Mouse (Mus musculus): ENCODE measurements at regions not wholly inside any gene's neighbourhood (a gene's known extent, or its start where the extent isn't known, plus 50 kb on each side); places are given as distances from the start of the nearest gene placed in this dataset.

GRCm38 (mm10) chr13:52222315-52223097 is 308.6 kb downstream of the Diras2 start:
- Histone ChIP-seq H3K9me3 (replicated peaks; ENCODE audit: control insufficient read depth, low read length) (no peaks in the 10 kb centered on the region), H3K27ac (ENCODE audit: low read length) (no peak overlapping the region), H3K4me3 (ENCODE audit: low read depth, low read length) (no peak overlapping the region), H3K27me3 (ENCODE audit: control insufficient read depth, insufficient read depth, low read depth, low read length) (no peaks in the 10 kb centered on the region), H3K4me1 (ENCODE audit: control insufficient read depth, low read depth, low read length) (peaks cover 9% of the 10 kb centered on the region), H3K36me3 (ENCODE audit: control insufficient read depth, insufficient read depth) (no peaks in the 10 kb centered on the region), H3K4me2 (ENCODE audit: low read depth, low read length) (no peak overlapping the region), H3K9ac (ENCODE audit: low read depth, low read length) (no peak overlapping the region)
- 33% methylated on average over 11 of the region's 11 CpGs for WGBS (ENCODE audit: insufficient replicate concordance)
- peak; percentile 58; the same call in 1 of the 2 replicates for ATAC-seq (ENCODE audit: low read depth)

GRCm38 (mm10) chr13:52223098-52223962 is 307.7 kb downstream of the Diras2 start:
- 40% methylated on average over 6 of the region's 6 CpGs for WGBS (ENCODE audit: insufficient replicate concordance)
- H3K36me3 ChIP-seq (ENCODE audit: control insufficient read depth, insufficient read depth), result no peaks in the 10 kb centered on the region
- no peak overlapping the region for H3K4me2 ChIP-seq (ENCODE audit: low read depth, low read length)
- ATAC-seq (ENCODE audit: low read depth), result peak; percentile 61
- H3K4me1 ChIP-seq (ENCODE audit: control insufficient read depth, low read depth, low read length), result peaks cover 9% of the 10 kb centered on the region
- no peaks in the 10 kb centered on the region for H3K27me3 ChIP-seq (ENCODE audit: control insufficient read depth, insufficient read depth, low read depth, low read length)
- H3K27ac ChIP-seq (ENCODE audit: low read length), result no peak overlapping the region
- no peak overlapping the region for H3K9ac ChIP-seq (ENCODE audit: low read depth, low read length)
- no peak overlapping the region for H3K4me3 ChIP-seq (ENCODE audit: low read depth, low read length)
- no peaks in the 10 kb centered on the region for H3K9me3 ChIP-seq (replicated peaks; ENCODE audit: control insufficient read depth, low read length)

- H3K4me2 ChIP-seq (ENCODE audit: low read depth, low read length), result no peak overlapping the region
- H3K9ac ChIP-seq (ENCODE audit: low read depth, low read length), result no peak overlapping the region
- no peak overlapping the region for H3K4me3 ChIP-seq (ENCODE audit: low read depth, low read length)
- H3K4me1 ChIP-seq (ENCODE audit: control insufficient read depth, low read depth, low read length), result no peaks in the 10 kb centered on the region
- H3K9me3 ChIP-seq (replicated peaks; ENCODE audit: control insufficient read depth, low read length), result no peaks in the 10 kb centered on the region
- H3K27me3 ChIP-seq (ENCODE audit: control insufficient read depth, insufficient read depth, low read depth, low read length), result no peaks in the 10 kb centered on the region
- no peaks in the 10 kb centered on the region for H3K36me3 ChIP-seq (ENCODE audit: control insufficient read depth, insufficient read depth)
- no peak overlapping the region for H3K27ac ChIP-seq (ENCODE audit: low read length)
- 53% methylated on average over 5 of the region's 5 CpGs for whole genome bisulfite sequencing (ENCODE audit: insufficient replicate concordance)
- no peak for ATAC-seq (ENCODE audit: low read depth)
Observed at GRCm38 (mm10) chr13:52233971-52234370, 297.1 kb downstream of the Diras2 start.

GRCm38 (mm10) chr13:52236105-52236504 is 295.0 kb downstream of the Diras2 start:
- Histone ChIP-seq H3K4me1 (ENCODE audit: control insufficient read depth, low read depth, low read length) (no peaks in the 10 kb centered on the region), H3K36me3 (ENCODE audit: control insufficient read depth, insufficient read depth) (no peaks in the 10 kb centered on the region), H3K9me3 (replicated peaks; ENCODE audit: control insufficient read depth, low read length) (no peaks in the 10 kb centered on the region), H3K27me3 (ENCODE audit: control insufficient read depth, insufficient read depth, low read depth, low read length) (no peaks in the 10 kb centered on the region), H3K4me3 (ENCODE audit: low read depth, low read length) (no peak overlapping the region), H3K4me2 (ENCODE audit: low read depth, low read length) (0 out of 2 replicates have a peak overlapping the region, but pooled peaks have one; percentile 9), H3K9ac (ENCODE audit: low read depth, low read length) (no peak overlapping the region), H3K27ac (ENCODE audit: low read length) (no peak overlapping the region)
- 13% methylated on average over 10 of the region's 10 CpGs for WGBS (ENCODE audit: insufficient replicate concordance)
- peak; percentile 50 for ATAC-seq (ENCODE audit: low read depth)

- H3K9me3 ChIP-seq (replicated peaks; ENCODE audit: control insufficient read depth, low read length), result no peaks in the 10 kb centered on the region
- H3K4me3 ChIP-seq (ENCODE audit: low read depth, low read length), result no peak overlapping the region
- H3K27me3 ChIP-seq (ENCODE audit: control insufficient read depth, insufficient read depth, low read depth, low read length), result no peaks in the 10 kb centered on the region
- no peaks in the 10 kb centered on the region for H3K4me1 ChIP-seq (ENCODE audit: control insufficient read depth, low read depth, low read length)
- WGBS (ENCODE audit: insufficient replicate concordance), result 76% methylated on average over 1 of the region's 1 CpGs
- ATAC-seq (ENCODE audit: low read depth), result no peak
- no peaks in the 10 kb centered on the region for H3K36me3 ChIP-seq (ENCODE audit: control insufficient read depth, insufficient read depth)
- H3K9ac ChIP-seq (ENCODE audit: low read depth, low read length), result no peak overlapping the region
- H3K27ac ChIP-seq (ENCODE audit: low read length), result no peak overlapping the region
- H3K4me2 ChIP-seq (ENCODE audit: low read depth, low read length), result no peak overlapping the region
Observed at GRCm38 (mm10) chr13:52239563-52239962, 291.5 kb downstream of the Diras2 start.

- no peaks in the 10 kb centered on the region for H3K4me1 ChIP-seq (ENCODE audit: control insufficient read depth, low read depth, low read length)
- no peaks in the 10 kb centered on the region for H3K9me3 ChIP-seq (replicated peaks; ENCODE audit: control insufficient read depth, low read length)
- H3K36me3 ChIP-seq (ENCODE audit: control insufficient read depth, insufficient read depth), result no peaks in the 10 kb centered on the region
- no peak overlapping the region for H3K9ac ChIP-seq (ENCODE audit: low read depth, low read length)
- H3K4me3 ChIP-seq (ENCODE audit: low read depth, low read length), result no peak overlapping the region
- H3K27ac ChIP-seq (ENCODE audit: low read length), result no peak overlapping the region
- no peak overlapping the region for H3K4me2 ChIP-seq (ENCODE audit: low read depth, low read length)
- no peak for ATAC-seq (ENCODE audit: low read depth)
- 24% methylated on average over 1 of the region's 1 CpGs for WGBS (ENCODE audit: insufficient replicate concordance)
- no peaks in the 10 kb centered on the region for H3K27me3 ChIP-seq (ENCODE audit: control insufficient read depth, insufficient read depth, low read depth, low read length)
Observed at GRCm38 (mm10) chr13:52241761-52242160, 289.3 kb downstream of the Diras2 start.

GRCm38 (mm10) chr13:52249492-52249891 is 281.6 kb downstream of the Diras2 start:
- ATAC-seq (ENCODE audit: low read depth), result no peak

GRCm38 (mm10) chr13:52250371-52250770 is 280.7 kb downstream of the Diras2 start:
- H3K4me1 ChIP-seq (ENCODE audit: control insufficient read depth, low read depth, low read length), result no peaks in the 10 kb centered on the region
- ATAC-seq (ENCODE audit: low read depth), result no peak
- H3K36me3 ChIP-seq (ENCODE audit: control insufficient read depth, insufficient read depth), result no peaks in the 10 kb centered on the region
- no peaks in the 10 kb centered on the region for H3K9me3 ChIP-seq (replicated peaks; ENCODE audit: control insufficient read depth, low read length)
- H3K9ac ChIP-seq (ENCODE audit: low read depth, low read length), result no peak overlapping the region
- H3K27me3 ChIP-seq (ENCODE audit: control insufficient read depth, insufficient read depth, low read depth, low read length), result no peaks in the 10 kb centered on the region
- H3K4me2 ChIP-seq (ENCODE audit: low read depth, low read length), result no peak overlapping the region
- WGBS (ENCODE audit: insufficient replicate concordance), result 28% methylated on average over 4 of the region's 4 CpGs
- H3K27ac ChIP-seq (ENCODE audit: low read length), result no peak overlapping the region
- no peak overlapping the region for H3K4me3 ChIP-seq (ENCODE audit: low read depth, low read length)

More at GRCm38 (mm10) chr13:52249492-52249891, 281.6 kb downstream of the Diras2 start:
- 57% methylated on average over 2 of the region's 2 CpGs for WGBS (ENCODE audit: insufficient replicate concordance)
- H3K4me1 ChIP-seq (ENCODE audit: control insufficient read depth, low read depth, low read length), result no peaks in the 10 kb centered on the region
- no peaks in the 10 kb centered on the region for H3K36me3 ChIP-seq (ENCODE audit: control insufficient read depth, insufficient read depth)
- no peak overlapping the region for H3K9ac ChIP-seq (ENCODE audit: low read depth, low read length)
- H3K9me3 ChIP-seq (replicated peaks; ENCODE audit: control insufficient read depth, low read length), result no peaks in the 10 kb centered on the region
- no peak overlapping the region for H3K4me3 ChIP-seq (ENCODE audit: low read depth, low read length)
- no peak overlapping the region for H3K4me2 ChIP-seq (ENCODE audit: low read depth, low read length)
- no peaks in the 10 kb centered on the region for H3K27me3 ChIP-seq (ENCODE audit: control insufficient read depth, insufficient read depth, low read depth, low read length)
- H3K27ac ChIP-seq (ENCODE audit: low read length), result no peak overlapping the region

- H3K27me3 ChIP-seq (ENCODE audit: control insufficient read depth, insufficient read depth, low read depth, low read length), result no peaks in the 10 kb centered on the region
- H3K4me3 ChIP-seq (ENCODE audit: low read depth, low read length), result no peak overlapping the region
- H3K27ac ChIP-seq (ENCODE audit: low read length), result no peak overlapping the region
- H3K36me3 ChIP-seq (ENCODE audit: control insufficient read depth, insufficient read depth), result no peaks in the 10 kb centered on the region
- no peak overlapping the region for H3K9ac ChIP-seq (ENCODE audit: low read depth, low read length)
- WGBS (ENCODE audit: insufficient replicate concordance), result 47% methylated on average over 4 of the region's 4 CpGs
- no peaks in the 10 kb centered on the region for H3K9me3 ChIP-seq (replicated peaks; ENCODE audit: control insufficient read depth, low read length)
- H3K4me2 ChIP-seq (ENCODE audit: low read depth, low read length), result no peak overlapping the region
- ATAC-seq (ENCODE audit: low read depth), result no peak
- no peaks in the 10 kb centered on the region for H3K4me1 ChIP-seq (ENCODE audit: control insufficient read depth, low read depth, low read length)
Observed at GRCm38 (mm10) chr13:52252303-52252702, 278.8 kb downstream of the Diras2 start.
